Mouse (Mus musculus) right cerebral cortex, adult 2 months (tissue): ENCODE data around the gene Zswim5.
"Not testable (repeated sequence)": the region's sequence is repeated elsewhere in the genome, so short reads cannot be mapped to it uniquely, and the experiment has no call there.

Source experiments
- DNase-seq, 2 experiments: peaks; one replicate each; pipeline ENCODE4 v3.0.0; 2021 to 2022; ENCODE audit warnings: low spot score in 2 of 2

The Zswim5 gene

DNA sequence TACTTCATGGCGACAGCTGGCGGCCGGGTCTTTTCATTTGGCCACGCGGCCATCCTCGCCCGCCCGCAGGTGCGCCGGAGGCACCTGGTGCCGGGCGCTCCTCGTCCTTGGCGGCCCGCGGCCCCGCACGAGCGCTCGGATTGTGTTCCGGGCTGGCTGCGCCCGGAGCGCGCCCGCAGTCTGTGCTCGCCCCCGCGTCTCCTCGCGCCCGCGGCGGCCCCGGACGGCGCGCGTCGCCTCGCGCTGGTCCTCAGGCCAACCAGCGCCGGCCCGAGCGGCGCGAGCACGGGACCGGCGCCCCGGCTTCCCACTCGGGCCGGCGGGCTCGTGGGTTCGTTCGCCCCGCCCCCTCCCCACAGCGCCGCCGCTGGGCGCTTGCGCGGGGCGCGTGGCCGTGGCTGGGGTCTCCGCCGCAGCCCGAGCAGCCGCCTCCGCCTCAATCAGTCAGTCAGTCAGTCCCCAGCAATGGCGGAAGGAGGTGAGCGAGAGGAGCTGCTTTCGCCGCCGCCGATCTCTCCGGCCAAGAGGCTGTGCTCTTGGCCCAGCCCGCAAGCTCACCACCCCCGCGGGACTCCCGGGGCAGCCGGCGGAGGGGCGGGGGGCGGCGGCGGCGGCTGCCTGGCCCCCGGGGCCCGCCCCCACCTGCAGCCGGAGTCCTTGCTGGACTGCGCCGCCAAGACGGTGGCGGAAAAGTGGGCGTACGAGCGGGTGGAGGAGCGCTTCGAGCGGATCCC is at the start of gene Zswim5:
Zswim5 (plus strand) TSS at position 382 of the 734 bp plus-strand sequence.
- DNase-seq, result peak; percentile 66 to 78

GRCm38 (mm10) chr4:116827819-116828218 is 49.4 kb upstream of the Zswim5 start:
- peak; percentile 36 to 47 for DNase-seq

GRCm38 (mm10) chr4:116829364-116830069 is 47.7 kb upstream of the Zswim5 start:
- no peak for DNase-seq

DNA sequence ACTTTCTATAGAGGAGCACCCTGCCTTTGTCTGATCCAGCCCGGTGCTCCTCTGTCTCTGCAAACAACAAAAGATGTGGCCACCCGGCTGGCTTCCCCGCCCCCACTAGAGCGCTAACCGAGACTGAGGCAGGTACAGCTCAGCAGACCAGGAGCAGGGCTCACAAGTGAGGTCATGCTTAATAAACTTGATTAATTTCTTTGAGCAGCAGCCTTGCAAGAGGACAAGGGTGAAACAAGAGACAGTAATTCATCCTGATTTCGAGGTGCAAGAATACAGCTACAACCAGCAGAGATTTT is 47.2 kb upstream of the Zswim5 start:
- no peak for DNase-seq

GRCm38 (mm10) chr4:116838999-116839398 is 38.2 kb upstream of the Zswim5 start:
- no peak for DNase-seq

DNA sequence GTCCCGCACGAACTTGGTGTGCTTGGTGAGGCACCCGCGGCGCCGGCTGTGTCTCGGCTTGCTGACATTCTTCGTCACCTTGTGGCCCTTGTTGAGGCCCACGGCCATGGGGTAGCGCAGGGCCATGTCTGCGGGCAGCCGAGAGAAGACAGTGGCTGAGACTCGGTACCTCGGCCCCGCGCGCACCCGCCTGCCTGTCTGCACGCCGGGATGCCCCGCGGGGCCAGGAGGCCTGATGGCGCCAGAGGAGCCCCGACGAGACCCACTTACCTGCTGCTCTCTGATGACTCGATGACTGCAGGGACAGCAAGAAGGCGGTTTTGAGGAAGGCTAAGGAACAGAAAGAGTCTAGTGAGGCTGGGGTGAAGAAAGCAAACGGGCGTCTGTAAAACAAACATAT is 37.1 kb upstream of the Zswim5 start:
- DNase-seq, result not testable (repeated sequence)

GRCm38 (mm10) chr4:116840841-116841240 is 36.3 kb upstream of the Zswim5 start:
- DNase-seq, result no peak

GRCm38 (mm10) chr4:116844324-116844723 is 32.9 kb upstream of the Zswim5 start:
- DNase-seq, result no peak

DNA sequence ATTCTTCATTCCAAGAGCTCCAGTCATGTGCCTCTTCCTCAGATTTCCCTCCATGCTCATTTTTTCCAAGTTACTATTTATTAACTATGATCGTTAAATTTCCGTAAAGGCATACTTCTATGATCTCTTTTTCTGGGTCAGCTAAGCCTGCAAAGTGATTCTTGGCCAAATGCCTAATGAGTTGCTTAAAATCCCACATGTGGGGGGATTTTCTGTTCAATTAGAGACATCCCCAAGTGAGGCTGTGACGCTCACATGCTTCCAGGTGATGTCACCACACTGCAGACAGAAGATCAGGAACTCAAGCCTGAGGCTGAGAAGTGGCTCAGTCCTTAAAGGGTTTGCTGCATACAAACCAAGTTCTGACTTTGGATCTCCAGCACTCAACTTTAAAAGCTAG is 27.3 kb upstream of the Zswim5 start:
- DNase-seq, result no peak

GRCm38 (mm10) chr4:116854286-116854685 is 22.9 kb upstream of the Zswim5 start:
- no peak for DNase-seq

DNA sequence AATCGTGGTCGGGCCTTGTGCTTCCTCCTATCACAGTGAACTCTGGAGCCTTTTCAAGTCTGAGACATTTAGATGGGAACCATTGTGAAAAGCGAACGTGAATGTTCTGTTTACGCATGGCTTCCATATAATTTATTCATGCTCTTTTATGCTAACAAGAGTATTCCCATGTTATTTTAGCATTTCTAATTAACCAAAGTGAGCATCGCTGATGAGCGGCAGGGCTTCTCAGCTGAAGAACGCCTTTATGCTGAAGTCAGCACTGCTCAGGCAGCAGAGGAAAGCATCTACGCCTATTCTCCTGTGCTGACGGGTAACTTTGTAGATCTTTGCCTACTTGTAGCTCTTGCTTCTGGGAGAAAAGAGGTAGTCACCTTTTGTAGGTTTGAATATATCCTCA is 20.0 kb upstream of the Zswim5 start:
- DNase-seq, result no peak

GRCm38 (mm10) chr4:116859711-116860110 is 17.5 kb upstream of the Zswim5 start:
- DNase-seq, result no peak

DNA sequence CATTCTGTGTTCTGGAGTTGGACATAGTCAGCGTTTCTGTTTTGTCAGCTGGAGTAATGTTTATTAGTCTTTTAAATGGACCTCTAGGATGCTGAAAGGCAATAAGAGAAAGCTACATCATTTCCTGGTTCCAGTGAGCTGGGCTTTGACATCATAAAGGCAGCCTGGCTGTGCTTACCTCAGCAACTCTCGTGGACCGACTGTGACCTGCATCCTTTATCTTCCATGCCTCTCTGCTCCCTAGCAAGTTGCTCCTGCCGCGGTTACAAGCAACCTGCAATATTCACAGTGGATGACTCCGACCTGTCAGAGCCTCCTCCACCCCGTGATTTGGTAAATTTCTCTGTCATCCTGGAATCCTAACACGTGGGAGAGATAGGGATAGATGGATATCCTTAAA is 15.2 kb upstream of the Zswim5 start:
- DNase-seq, result no peak

DNA sequence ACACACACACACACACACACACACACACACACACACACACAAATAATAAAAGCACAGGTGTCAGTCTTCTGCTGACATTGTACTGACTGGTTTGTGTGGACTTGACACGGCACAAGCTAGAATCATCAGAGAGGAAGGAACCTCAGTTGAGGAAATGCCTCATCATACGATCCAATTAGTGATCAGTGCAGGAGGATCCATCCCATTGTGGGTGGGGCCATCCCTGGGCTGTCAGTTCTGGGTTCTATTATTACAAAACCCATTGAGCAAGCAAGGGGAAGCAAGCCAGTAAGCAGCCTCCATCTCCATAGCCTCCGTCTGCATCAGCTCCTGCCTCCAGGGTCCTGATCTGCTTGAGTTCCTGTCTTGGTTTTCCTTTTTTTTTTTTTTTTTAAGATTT is 7.3 kb upstream of the Zswim5 start:
- no peak for DNase-seq

- no peak for DNase-seq
Observed at GRCm38 (mm10) chr4:116874595-116874994, 2.6 kb upstream of the Zswim5 start.

- DNase-seq, result peak in 1 of 2 experiments; percentile 31
Observed at GRCm38 (mm10) chr4:116876630-116876994, 564 bp upstream of the Zswim5 start.

GRCm38 (mm10) chr4:116877729-116878321 is 649 bp downstream of the Zswim5 start:
- DNase-seq, result peak; percentile 10 to 38

- peak; percentile 17 to 36 for DNase-seq
Observed at GRCm38 (mm10) chr4:116878491-116878890, 1.3 kb downstream of the Zswim5 start.

- DNase-seq, result no peak
Observed at GRCm38 (mm10) chr4:116882679-116883078, 5.5 kb downstream of the Zswim5 start.

GRCm38 (mm10) chr4:116894200-116895080 is 17.3 kb downstream of the Zswim5 start:
- DNase-seq, result no peak

DNA sequence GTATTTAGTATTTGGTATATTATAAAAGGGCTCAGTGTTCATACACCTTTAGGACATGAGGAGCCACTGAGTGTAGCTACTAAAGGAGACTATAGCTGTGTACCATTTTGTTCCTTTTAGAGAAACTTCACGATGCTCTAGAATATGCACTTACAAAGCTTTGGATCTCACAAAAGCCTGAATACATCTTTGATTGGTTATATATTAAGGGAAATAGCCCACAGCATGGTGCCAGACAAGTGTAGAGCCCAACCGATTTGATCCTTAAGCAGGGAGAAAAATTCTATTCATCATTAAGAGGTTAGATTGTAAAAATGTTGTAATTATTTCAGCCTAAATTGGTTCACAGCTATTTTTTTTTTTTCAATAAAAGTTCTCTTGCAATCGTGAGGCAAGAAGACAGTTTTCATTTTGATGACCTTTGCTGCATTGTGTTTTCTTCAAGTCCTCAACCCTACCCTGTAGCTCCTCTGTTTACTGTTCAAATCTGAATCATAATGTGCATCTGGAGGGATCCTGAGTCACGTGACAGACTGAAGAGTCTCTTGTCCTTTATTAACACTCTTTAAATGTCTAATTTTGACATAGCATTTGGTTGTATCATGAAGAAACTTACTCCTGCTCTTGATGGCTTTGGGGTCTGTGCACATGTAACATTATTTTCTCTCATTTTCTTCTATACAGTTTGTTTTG is 33.5 kb downstream of the Zswim5 start:
- no peak for DNase-seq

- no peak for DNase-seq
Observed at GRCm38 (mm10) chr4:116911202-116911601, 34.0 kb downstream of the Zswim5 start.
